Mouse (Mus musculus) neural tube, embryonic 11.5 days (tissue): ENCODE results near the gene Rpl10. TPM values are rescaled to one million over a fixed set of nuclear protein-coding genes. Genes with fewer than 3 reads are reported as not detected.

ENCODE experiments used
- ATAC-seq: fragments of 200-750 bp; cut with Nextera tagmentation; 2 replicates; pipeline ENCODE4 v1.8.0; 2017; ENCODE audit warnings: moderate number of reproducible peaks, mild to moderate bottlenecking, moderate TSS enrichment, moderate library complexity; ENCODE audit not compliant: insufficient read depth, low FRiP score, low TSS enrichment
- DNase-seq: peaks from one replicate; pipeline ENCODE4 v3.0.0-alpha.2; 2015; ENCODE audit warnings: low spot score
- H3K27ac ChIP-seq: fragments of 300-500 bp; sonication (generic); 2 replicates; pipeline ENCODE4 v1.5.1; 2014; ENCODE audit warnings: low read depth, mild to moderate bottlenecking, low read length
- H3K27me3 ChIP-seq: fragments of 300-500 bp; sonication (generic); 2 replicates; pipeline ENCODE4 v1.6.1; 2014; ENCODE audit warnings: mild to moderate bottlenecking, low read length, mixed read lengths; ENCODE audit not compliant: control insufficient read depth, insufficient read depth
- H3K36me3 ChIP-seq: fragments of 300-500 bp; sonication (generic); 2 replicates; pipeline ENCODE4 v1.6.1; 2014; ENCODE audit warnings: mild to moderate bottlenecking, low read length, moderate library complexity, mixed read lengths; ENCODE audit not compliant: control insufficient read depth, insufficient read depth
- H3K4me1 ChIP-seq: fragments of 300-500 bp; sonication (generic); 2 replicates; pipeline ENCODE4 v1.6.1; 2014; ENCODE audit warnings: low read length, mixed read lengths; ENCODE audit not compliant: control insufficient read depth, insufficient read depth
- H3K4me2 ChIP-seq: fragments of 300-500 bp; sonication (generic); 2 replicates; pipeline ENCODE4 v1.6.1; 2014; ENCODE audit warnings: low read depth, mild to moderate bottlenecking, moderate library complexity
- H3K4me3 ChIP-seq: fragments of 300-500 bp; sonication (generic); 2 replicates; pipeline ENCODE4 v1.5.1; 2014; ENCODE audit warnings: low read depth, low read length
- H3K9ac ChIP-seq: fragments of 300-500 bp; sonication (generic); 2 replicates; pipeline ENCODE4 v1.6.1; 2014; ENCODE audit warnings: mild to moderate bottlenecking, low read length
- H3K9me3 ChIP-seq: fragments of 300-500 bp; sonication (generic); 2 replicates; pipeline ENCODE4 v1.6.1; 2016; ENCODE audit warnings: low read length; ENCODE audit not compliant: control insufficient read depth
- WGBS: fragments of 180-500 bp; shearing (Covaris S2); extraction: QIAGEN DNeasy Blood & Tissue Kit; methylation state at CpG from one replicate; pipeline ENCODE4 v1.1.7; 2014; 5-methylcytosine and 5-hydroxymethylcytosine counted together
- polyA plus RNA-seq: library from polyadenylated mRNA; unstranded; fragments of >200 nt; fragmentation: Nextera tagmentation; extraction: Ambion mirVana; gene quantifications from 2 replicates; pipeline ENCODE4 v1.2.1, GENCODE M21; 2014

The Rpl10 gene
- polyA plus RNA-seq, 1 experiment from 2014 or later, result 741 TPM

DNA sequence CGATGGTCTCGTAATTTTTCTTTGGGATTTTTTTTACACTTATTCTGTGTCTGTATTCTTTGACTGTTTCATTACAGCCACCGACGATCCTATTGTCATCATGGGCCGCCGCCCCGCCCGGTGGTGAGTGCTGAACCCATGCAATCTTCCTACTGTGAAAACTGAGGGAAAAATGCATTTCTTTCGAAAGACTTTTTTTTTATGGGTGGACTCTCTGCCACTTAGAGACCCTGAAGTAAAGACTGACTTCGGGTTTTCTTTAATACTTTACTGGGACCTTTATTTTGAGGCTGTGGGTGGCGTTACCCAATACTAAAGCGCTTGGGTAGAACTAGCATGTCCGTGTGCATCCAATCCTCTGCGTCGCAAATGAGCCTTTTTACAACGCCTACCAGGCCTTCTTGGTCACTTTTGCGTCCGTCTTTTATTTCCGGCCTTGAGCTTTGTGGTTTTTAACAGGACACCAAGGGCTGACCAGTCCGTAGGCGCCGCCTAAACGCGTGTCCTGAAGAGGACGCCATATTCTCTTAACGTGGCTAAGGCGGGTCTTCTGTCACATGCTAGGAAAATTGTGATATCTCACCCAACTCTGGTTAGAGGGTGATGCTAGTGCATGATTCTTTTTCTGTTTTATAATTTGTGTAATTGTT is 415 bp downstream of the Rpl10 start:
- ATAC-seq (no peak), DNase-seq (peak; percentile 35)
- H3K4me2 ChIP-seq, result peak overlapping the region; percentile 39
- H3K27me3 ChIP-seq, result no peaks in the 10 kb centered on the region
- H3K27ac ChIP-seq, result 0 out of 2 replicates have a peak overlapping the region, but pooled peaks have one; percentile 14
- no peaks in the 10 kb centered on the region for H3K4me1 ChIP-seq
- peak overlapping the region; percentile 79 for H3K9ac ChIP-seq
- WGBS, result 18% methylated on average over 27 of the region's 27 CpGs
- no peaks in the 10 kb centered on the region for H3K9me3 ChIP-seq
- H3K4me3 ChIP-seq, result peak overlapping the region; percentile 55
- no peaks in the 10 kb centered on the region for H3K36me3 ChIP-seq

DNA sequence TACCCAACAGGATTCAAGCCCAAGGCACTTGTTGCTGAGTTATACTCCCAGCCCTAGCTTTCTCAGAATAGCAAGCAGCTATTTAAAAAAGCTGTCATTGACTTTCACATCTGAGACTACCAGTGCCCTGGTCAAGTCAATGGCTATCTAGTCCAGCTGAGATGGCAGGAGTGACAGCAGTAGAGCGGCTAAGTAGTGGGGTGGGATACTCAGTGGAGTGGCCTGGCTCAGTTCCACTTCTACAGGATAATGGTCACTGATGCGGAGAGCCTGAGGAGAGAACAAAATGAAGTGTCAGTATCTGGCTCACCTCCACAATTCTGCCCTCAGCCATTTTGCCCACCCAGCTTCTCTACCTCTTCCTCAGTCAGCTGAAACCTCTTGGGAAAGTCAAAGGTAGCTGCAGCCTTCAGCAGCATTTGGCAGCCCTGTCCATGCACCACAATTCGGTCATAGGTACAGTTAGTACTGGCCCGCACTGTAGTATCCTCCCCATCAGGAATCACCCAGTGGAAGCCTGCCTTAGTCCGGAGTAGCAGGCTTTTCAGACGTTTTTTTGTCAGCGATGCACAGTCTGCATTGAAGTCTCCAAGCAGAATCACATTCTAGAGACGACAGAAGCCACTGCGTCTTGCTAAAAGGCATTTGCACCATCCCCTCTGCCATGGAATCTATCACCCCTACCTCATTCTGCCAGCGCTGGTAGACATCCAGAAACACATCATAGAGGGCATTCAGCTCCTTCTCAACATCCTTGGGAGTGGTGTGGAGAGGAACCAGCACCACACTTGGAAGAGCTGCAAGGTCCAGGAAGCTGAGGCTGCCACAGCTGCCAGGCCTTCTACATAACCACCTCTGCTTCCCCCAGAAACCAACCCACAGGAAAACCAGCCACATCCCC is 3.1 kb downstream of the Rpl10 start:
- no peaks in the 10 kb centered on the region for H3K36me3 ChIP-seq
- 30% methylated on average over 10 of the region's 10 CpGs for whole genome bisulfite sequencing
- H3K9ac ChIP-seq, result no peak overlapping the region
- no peaks in the 10 kb centered on the region for H3K27me3 ChIP-seq
- H3K4me1 ChIP-seq, result no peaks in the 10 kb centered on the region
- DNase-seq (no peak), ATAC-seq (no peak)
- no peak overlapping the region for H3K4me3 ChIP-seq
- no peak overlapping the region for H3K4me2 ChIP-seq
- H3K9me3 ChIP-seq, result no peaks in the 10 kb centered on the region
- H3K27ac ChIP-seq, result no peak overlapping the region

DNA sequence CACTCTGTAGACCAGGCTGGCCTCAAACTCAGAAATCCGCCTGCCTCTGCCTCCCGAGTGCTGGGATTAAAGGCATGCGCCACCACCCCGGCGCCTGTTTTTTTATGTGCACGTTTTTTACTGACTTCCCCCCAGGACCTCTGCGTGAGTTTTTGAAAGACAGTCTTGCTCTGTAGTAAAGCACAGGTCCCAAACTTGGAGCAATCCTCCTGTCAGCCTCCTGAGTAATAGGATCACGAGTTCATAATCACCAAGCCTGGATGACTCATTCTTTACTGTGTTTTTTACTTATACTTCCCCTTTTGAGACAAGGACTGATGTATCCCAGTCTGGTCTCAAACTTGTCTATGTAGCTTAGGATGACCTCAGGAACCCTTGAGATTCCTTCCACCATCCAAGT is 7.3 kb downstream of the Rpl10 start:
- Histone ChIP-seq H3K27me3 (no peaks in the 10 kb centered on the region), H3K36me3 (no peaks in the 10 kb centered on the region), H3K4me1 (no peaks in the 10 kb centered on the region), H3K4me3 (no peak overlapping the region), H3K9ac (no peak overlapping the region), H3K27ac (no peak overlapping the region), H3K9me3 (no peaks in the 10 kb centered on the region), H3K4me2 (no peak overlapping the region)
- DNase-seq (no peak), ATAC-seq (no peak)
- 76% methylated on average over 7 of the region's 8 CpGs for WGBS

DNA sequence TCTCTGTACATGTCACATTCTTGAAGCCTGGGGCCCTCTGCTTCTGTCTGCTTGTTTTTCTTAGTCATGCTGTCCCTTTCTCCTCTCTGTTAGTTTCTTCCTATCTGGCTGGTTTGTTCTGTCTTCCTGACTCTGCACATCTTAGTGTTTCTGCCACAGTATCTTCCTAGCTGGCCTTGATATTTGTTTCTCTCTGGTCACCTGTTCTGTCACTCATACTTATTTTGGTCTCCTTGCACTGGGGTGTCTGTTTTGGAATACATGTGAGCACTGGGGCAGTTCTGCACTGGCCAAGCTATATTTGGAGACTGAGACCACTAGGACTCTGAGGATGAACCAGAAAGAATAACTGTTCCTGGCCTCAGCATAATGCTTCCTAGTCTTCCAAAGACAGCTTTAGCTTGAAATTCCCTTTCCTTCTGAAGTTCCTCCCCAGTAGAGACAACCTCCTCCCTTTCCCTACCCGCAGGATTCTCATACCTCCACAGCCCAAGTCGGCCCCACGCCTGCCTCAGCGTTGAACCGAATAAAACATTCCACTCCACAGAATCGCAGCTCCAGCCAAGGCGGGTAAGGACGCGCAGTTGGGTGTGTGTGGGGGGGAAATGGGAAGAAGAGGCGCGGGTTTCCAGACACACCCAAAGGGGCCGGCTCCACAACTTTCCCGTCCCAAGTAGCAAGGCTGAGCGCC is 10.6 kb downstream of the Rpl10 start:
- peak overlapping the region; percentile 57 for H3K4me3 ChIP-seq
- H3K27ac ChIP-seq, result no peak overlapping the region
- no peaks in the 10 kb centered on the region for H3K36me3 ChIP-seq
- no peak for DNase-seq
- peak overlapping the region; percentile 49 for H3K9ac ChIP-seq
- H3K4me1 ChIP-seq, result no peaks in the 10 kb centered on the region; the same call in 1 of the 2 replicates
- H3K9me3 ChIP-seq, result no peaks in the 10 kb centered on the region
- WGBS, result 10% methylated on average over 13 of the region's 14 CpGs
- peak overlapping the region; percentile 65 for H3K4me2 ChIP-seq
- no peak for ATAC-seq
- no peaks in the 10 kb centered on the region for H3K27me3 ChIP-seq

DNA sequence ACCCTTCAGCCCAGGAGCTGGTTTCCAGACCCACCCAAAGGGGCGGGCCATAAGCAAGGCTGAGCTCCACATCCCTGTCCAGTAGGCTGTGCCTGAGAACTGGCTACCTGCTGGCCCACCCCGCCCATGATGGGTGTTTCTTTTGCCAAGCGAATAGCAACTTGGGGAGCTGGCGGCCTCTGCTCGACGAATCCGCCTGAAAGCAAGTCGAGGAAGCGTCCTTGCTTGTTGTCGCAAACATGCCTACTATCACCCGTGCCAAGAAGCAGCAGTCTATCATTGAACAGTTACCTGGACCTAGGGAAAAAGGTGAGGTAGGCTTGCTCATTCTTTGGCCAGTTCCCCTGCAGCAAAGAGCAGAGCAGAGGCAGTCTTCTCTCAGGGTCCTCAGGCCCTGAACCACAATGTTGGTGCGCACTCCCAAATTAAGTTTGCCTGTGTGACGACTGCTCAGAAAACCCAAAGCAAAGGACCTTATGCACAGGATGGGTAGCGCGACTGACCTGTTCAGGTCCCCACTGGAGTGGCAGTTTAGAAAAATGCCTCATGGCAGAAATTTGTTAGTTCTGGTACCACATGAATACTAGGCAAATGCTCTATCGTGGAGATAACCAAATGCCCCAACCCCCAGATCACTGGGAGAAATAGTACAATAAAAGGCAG is 11.3 kb downstream of the Rpl10 start, which contains the start of the genes Taz and Dnase1l1:
TSS of gene Taz (plus strand) at position 181 of the 663 bp plus-strand sequence.
TSS of gene Dnase1l1 (minus strand) at position 606 of the 663 bp plus-strand sequence.
- DNase-seq (peak; percentile 56), ATAC-seq (peak; percentile 66)
- Histone ChIP-seq H3K4me2 (peak within 1 kb of the TSS; percentile 65), H3K4me3 (peak within 1 kb of the TSS; percentile 57), H3K27me3 (no peaks in the 10 kb centered on the region), H3K4me1 (no peaks in the 10 kb centered on the region; the same call in 1 of the 2 replicates), H3K9me3 (no peaks in the 10 kb centered on the region), H3K36me3 (no peaks in the 10 kb centered on the region), H3K9ac (peak within 1 kb of the TSS; percentile 71), H3K27ac (0 out of 2 replicates have a peak within 1 kb of the TSS, but pooled peaks have one; percentile 3)
- WGBS, result 13% methylated on average over 16 of the region's 16 CpGs

DNA sequence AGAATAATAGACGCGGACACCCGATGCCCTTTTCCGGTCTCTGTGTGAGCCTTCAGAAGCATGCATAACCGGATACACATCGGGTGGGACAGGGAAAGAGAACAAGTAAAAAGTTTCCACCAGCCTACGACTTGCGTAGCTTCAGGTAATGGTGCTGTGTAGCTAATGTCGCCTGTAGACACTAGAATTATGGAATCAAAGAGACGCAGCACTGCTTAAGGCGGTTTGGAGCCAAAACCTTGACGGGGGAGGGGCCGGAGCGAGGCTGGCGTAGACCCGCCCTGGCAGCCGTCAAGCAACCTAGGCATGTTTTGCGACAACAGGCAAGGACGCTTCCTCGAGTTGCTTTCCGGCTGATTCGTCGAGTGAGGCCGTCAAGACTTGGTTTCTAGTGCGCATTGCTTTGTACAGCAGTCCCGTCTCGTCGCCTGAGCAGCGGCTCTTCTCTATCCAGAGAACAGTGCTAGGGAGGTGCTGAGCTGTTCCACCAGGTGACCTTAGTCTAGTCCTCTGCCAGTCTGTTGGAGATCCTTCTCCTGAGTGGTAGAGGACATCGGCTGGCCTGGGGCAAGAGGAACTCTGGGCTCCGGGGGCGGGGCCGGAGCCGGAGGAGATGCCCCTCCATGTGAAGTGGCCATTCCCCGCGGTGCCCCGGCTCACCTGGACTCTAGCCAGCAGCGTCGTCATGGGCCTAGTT is 11.9 kb downstream of the Rpl10 start:
- Histone ChIP-seq H3K9ac (peak overlapping the region; percentile 71), H3K9me3 (no peaks in the 10 kb centered on the region), H3K27me3 (no peaks in the 10 kb centered on the region), H3K27ac (0 out of 2 replicates have a peak overlapping the region, but pooled peaks have one; percentile 3), H3K36me3 (no peaks in the 10 kb centered on the region), H3K4me3 (peak overlapping the region; percentile 57), H3K4me1 (no peaks in the 10 kb centered on the region; the same call in 1 of the 2 replicates), H3K4me2 (peak overlapping the region; percentile 65)
- ATAC-seq, result peak; percentile 72
- WGBS, result 17% methylated on average over 39 of the region's 39 CpGs
- peak; percentile 80 for DNase-seq

DNA sequence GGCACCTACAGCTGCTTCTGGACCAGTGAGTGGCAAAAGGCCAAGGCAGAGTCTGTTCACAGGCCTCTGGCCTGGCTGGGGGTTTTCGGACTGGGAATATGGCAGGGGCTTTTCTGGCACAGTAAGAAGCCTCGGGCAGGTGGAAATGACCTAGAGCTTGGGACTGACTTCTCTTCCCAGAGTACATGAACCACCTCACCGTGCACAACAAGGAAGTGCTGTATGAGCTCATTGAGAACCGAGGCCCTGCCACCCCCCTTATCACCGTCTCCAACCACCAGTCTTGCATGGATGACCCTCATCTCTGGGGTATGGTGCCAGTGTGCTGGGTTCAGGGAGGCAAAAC is 12.5 kb downstream of the Rpl10 start:
- DNase-seq, result no peak
- ATAC-seq, result 0 out of 2 replicates have a peak, but pooled peaks have one; percentile 17
- Histone ChIP-seq H3K4me1 (no peaks in the 10 kb centered on the region; the same call in 1 of the 2 replicates), H3K9me3 (no peaks in the 10 kb centered on the region), H3K4me2 (peak overlapping the region; percentile 61), H3K9ac (peak overlapping the region; percentile 71), H3K27ac (no peak overlapping the region), H3K27me3 (no peaks in the 10 kb centered on the region), H3K36me3 (no peaks in the 10 kb centered on the region), H3K4me3 (peak overlapping the region; percentile 57)
- WGBS, result 43% methylated on average over 5 of the region's 5 CpGs
